Mouse (Mus musculus): ENCODE results near the gene Dld. TPM values are rescaled to one million over a fixed set of nuclear protein-coding genes. Genes with fewer than 3 reads are reported as not detected.

The Dld gene
- polyA plus RNA-seq, 1 experiment, result 15.9 TPM

- Histone ChIP-seq H3K4me3 (replicated peaks; ENCODE audit: extremely low read depth, low read depth, low read length) (no peak overlapping the region), H3K4me1 (ENCODE audit: control insufficient read depth, insufficient read depth, low read length) (no peaks in the 10 kb centered on the region; the same call in 1 of the 2 replicates)
- TF ChIP-seq CTCF (IDR thresholded peaks at IDR 0.05; ENCODE audit: insufficient read depth, low read length), result no peak
- TF ChIP-seq POLR2A (IDR thresholded peaks at IDR 0.05; ENCODE audit: borderline replicate concordance, extremely low read depth, low read depth, low read length), result no peak
- WGBS, result 64% methylated on average over 11 of the region's 11 CpGs
- DNase-seq, result no peak
Measured at GRCm38 (mm10) chr12:31377241-31377640, 26.0 kb upstream of the Dld start.

- TF ChIP-seq CTCF (IDR thresholded peaks at IDR 0.05; ENCODE audit: insufficient read depth, low read length), result peak; percentile 30; the same call in 1 of the 2 replicates
- no peak for TF ChIP-seq POLR2A (IDR thresholded peaks at IDR 0.05; ENCODE audit: borderline replicate concordance, extremely low read depth, low read depth, low read length)
- no peak for DNase-seq
- 6% methylated on average over 13 of the region's 13 CpGs for WGBS
- Histone ChIP-seq H3K4me1 (ENCODE audit: control insufficient read depth, insufficient read depth, low read length) (no peaks in the 10 kb centered on the region; the same call in 1 of the 2 replicates), H3K4me3 (replicated peaks; ENCODE audit: extremely low read depth, low read depth, low read length) (no peak overlapping the region)
Measured at GRCm38 (mm10) chr12:31376326-31376950, 25.2 kb upstream of the Dld start.

GRCm38 (mm10) chr12:31375283-31375615, 24.0 kb upstream of the Dld start:
- no peak for DNase-seq
- no peaks in the 10 kb centered on the region; the same call in 1 of the 2 replicates for H3K4me1 ChIP-seq (ENCODE audit: control insufficient read depth, insufficient read depth, low read length)
- TF ChIP-seq CTCF (IDR thresholded peaks at IDR 0.05; ENCODE audit: insufficient read depth, low read length) (no peak), POLR2A (IDR thresholded peaks at IDR 0.05; ENCODE audit: borderline replicate concordance, extremely low read depth, low read depth, low read length) (no peak)
- WGBS, result 66% methylated on average over 4 of the region's 4 CpGs
- H3K4me3 ChIP-seq (replicated peaks; ENCODE audit: extremely low read depth, low read depth, low read length), result no peak overlapping the region

- 31% methylated on average over 9 of the region's 9 CpGs for WGBS
Measured at GRCm38 (mm10) chr12:31374603-31375282, 23.5 kb upstream of the Dld start.

GRCm38 (mm10) chr12:31369656-31370055, 18.4 kb upstream of the Dld start:
- DNase-seq, result no peak
- WGBS, result 60% methylated on average over 7 of the region's 7 CpGs
- Histone ChIP-seq H3K4me1 (ENCODE audit: control insufficient read depth, insufficient read depth, low read length) (no peaks in the 10 kb centered on the region), H3K4me3 (replicated peaks; ENCODE audit: extremely low read depth, low read depth, low read length) (no peak overlapping the region)
- no peak for TF ChIP-seq CTCF (IDR thresholded peaks at IDR 0.05; ENCODE audit: insufficient read depth, low read length)

More at GRCm38 (mm10) chr12:31374603-31375282, 23.5 kb upstream of the Dld start:
- TF ChIP-seq POLR2A (IDR thresholded peaks at IDR 0.05; ENCODE audit: borderline replicate concordance, extremely low read depth, low read depth, low read length) (no peak), CTCF (IDR thresholded peaks at IDR 0.05; ENCODE audit: insufficient read depth, low read length) (peak; percentile 78)
- H3K4me1 ChIP-seq (ENCODE audit: control insufficient read depth, insufficient read depth, low read length), result no peaks in the 10 kb centered on the region; the same call in 1 of the 2 replicates
- H3K4me3 ChIP-seq (replicated peaks; ENCODE audit: extremely low read depth, low read depth, low read length), result no peak overlapping the region
- DNase-seq, result peak; percentile 39

GRCm38 (mm10) chr12:31369118-31369517, 17.9 kb upstream of the Dld start:
- 92% methylated on average over 1 of the region's 1 CpGs for WGBS
- no peak overlapping the region for H3K4me3 ChIP-seq (replicated peaks; ENCODE audit: extremely low read depth, low read depth, low read length)
- DNase-seq, result no peak
- no peak for TF ChIP-seq CTCF (IDR thresholded peaks at IDR 0.05; ENCODE audit: insufficient read depth, low read length)
- no peak for TF ChIP-seq POLR2A (IDR thresholded peaks at IDR 0.05; ENCODE audit: borderline replicate concordance, extremely low read depth, low read depth, low read length)
- H3K4me1 ChIP-seq (ENCODE audit: control insufficient read depth, insufficient read depth, low read length), result no peaks in the 10 kb centered on the region

GRCm38 (mm10) chr12:31367721-31368120, 16.5 kb upstream of the Dld start:
- DNase-seq, result no peak
- Histone ChIP-seq H3K4me3 (replicated peaks; ENCODE audit: extremely low read depth, low read depth, low read length) (no peak overlapping the region), H3K4me1 (ENCODE audit: control insufficient read depth, insufficient read depth, low read length) (no peaks in the 10 kb centered on the region)
- 87% methylated on average over 5 of the region's 5 CpGs for WGBS
- TF ChIP-seq CTCF (IDR thresholded peaks at IDR 0.05; ENCODE audit: insufficient read depth, low read length) (no peak), POLR2A (IDR thresholded peaks at IDR 0.05; ENCODE audit: borderline replicate concordance, extremely low read depth, low read depth, low read length) (no peak)

- no peaks in the 10 kb centered on the region for H3K4me1 ChIP-seq (ENCODE audit: control insufficient read depth, insufficient read depth, low read length)
- no peak for DNase-seq
- WGBS, result 76% methylated on average over 3 of the region's 3 CpGs
- H3K4me3 ChIP-seq (replicated peaks; ENCODE audit: extremely low read depth, low read depth, low read length), result no peak overlapping the region
- TF ChIP-seq CTCF (IDR thresholded peaks at IDR 0.05; ENCODE audit: insufficient read depth, low read length) (no peak), POLR2A (IDR thresholded peaks at IDR 0.05; ENCODE audit: borderline replicate concordance, extremely low read depth, low read depth, low read length) (no peak)
Measured at GRCm38 (mm10) chr12:31366428-31366827, 15.2 kb upstream of the Dld start.

- 17% methylated on average over 15 of the region's 15 CpGs for WGBS
- DNase-seq, result no peak
- H3K4me1 ChIP-seq (ENCODE audit: control insufficient read depth, insufficient read depth, low read length), result peaks cover 4% of the 10 kb centered on the region; the same call in 1 of the 2 replicates
- peak overlapping the region; percentile 87 for H3K4me3 ChIP-seq (replicated peaks; ENCODE audit: extremely low read depth, low read depth, low read length)
- no peak for TF ChIP-seq CTCF (IDR thresholded peaks at IDR 0.05; ENCODE audit: insufficient read depth, low read length)
- no peak for TF ChIP-seq POLR2A (IDR thresholded peaks at IDR 0.05; ENCODE audit: borderline replicate concordance, extremely low read depth, low read depth, low read length)
Measured at GRCm38 (mm10) chr12:31350191-31350943, 886 bp downstream of the Dld start.
